Mouse (Mus musculus) midbrain, embryonic 15.5 days (tissue): Measurements from ENCODE around the gene Fitm2. TPM values are rescaled to one million over a fixed set of nuclear protein-coding genes. Genes with fewer than 3 reads are reported as not detected.

Experiments used
- ATAC-seq: fragments of 200-750 bp; cut with Nextera tagmentation; replicated peaks from 2 replicates; pipeline ENCODE4 v1.8.0; 2017; ENCODE audit warnings: moderate TSS enrichment
- H3K27ac ChIP-seq: fragments of 300-500 bp; sonication (generic); 2 replicates; pipeline ENCODE4 v1.5.1; 2015; ENCODE audit warnings: mild to moderate bottlenecking, inconsistent platforms
- H3K27me3 ChIP-seq: fragments of 300-500 bp; sonication (generic); replicated peaks from 2 replicates; pipeline ENCODE4 v1.6.1; 2015; ENCODE audit warnings: inconsistent platforms
- H3K36me3 ChIP-seq: fragments of 300-500 bp; sonication (generic); replicated peaks from 2 replicates; pipeline ENCODE4 v1.6.1; 2015; ENCODE audit warnings: inconsistent platforms
- H3K4me1 ChIP-seq: fragments of 300-500 bp; sonication (generic); 2 replicates; pipeline ENCODE4 v1.6.1; 2015; ENCODE audit warnings: inconsistent platforms
- H3K4me2 ChIP-seq: fragments of 300-500 bp; sonication (generic); 2 replicates; pipeline ENCODE4 v1.6.1; 2015; ENCODE audit warnings: inconsistent platforms, mild to moderate bottlenecking, moderate library complexity
- H3K4me3 ChIP-seq: fragments of 300-500 bp; sonication (generic); 2 replicates; pipeline ENCODE4 v1.5.1; 2015; ENCODE audit warnings: mild to moderate bottlenecking, inconsistent platforms
- H3K9ac ChIP-seq: fragments of 300-500 bp; sonication (generic); 2 replicates; pipeline ENCODE4 v1.6.1; 2015; ENCODE audit warnings: mild to moderate bottlenecking, inconsistent platforms
- H3K9me3 ChIP-seq: fragments of 300-500 bp; sonication (generic); 2 replicates; pipeline ENCODE4 v1.6.1; 2016; ENCODE audit warnings: inconsistent platforms
- WGBS: fragments of 180-500 bp; shearing (Covaris S2); methylation state at CpG from one replicate; pipeline ENCODE4 v1.1.7; 2015; ENCODE audit warnings: mixed read lengths; 5-methylcytosine and 5-hydroxymethylcytosine counted together
- polyA plus RNA-seq: library from polyadenylated mRNA; unstranded; fragments of >200 nt; fragmentation: Nextera tagmentation; extraction: Ambion mirVana; gene quantifications from 2 replicates; pipeline ENCODE4 v1.2.1, GENCODE M21; 2015

The Fitm2 gene
- polyA plus RNA-seq, 1 experiment from 2014 or later = 17.0 TPM

GRCm38 (mm10) chr2:163418841-163419345, 53.5 kb downstream of the Fitm2 start:
- Histone ChIP-seq H3K4me2 (peak overlapping the region; percentile 72), H3K9me3 (no peaks in the 10 kb centered on the region), H3K27me3 (no peaks in the 10 kb centered on the region), H3K27ac (peak overlapping the region; percentile 77), H3K4me1 (peaks cover 34% of the 10 kb centered on the region), H3K9ac (peak overlapping the region; percentile 85), H3K4me3 (peak overlapping the region; percentile 100), H3K36me3 (0 out of 2 replicates have a peak, but pooled peaks cover 2% of the 10 kb centered on the region)
- under 1% methylated on average over 50 of the region's 50 CpGs for WGBS
- peak; percentile 66 for ATAC-seq

- Histone ChIP-seq H3K27ac (no peak overlapping the region), H3K4me3 (0 out of 2 replicates have a peak overlapping the region, but pooled peaks have one; percentile 100), H3K9ac (no peak overlapping the region), H3K9me3 (no peaks in the 10 kb centered on the region), H3K27me3 (no peaks in the 10 kb centered on the region), H3K4me1 (peaks cover 34% of the 10 kb centered on the region), H3K36me3 (0 out of 2 replicates have a peak, but pooled peaks cover 5% of the 10 kb centered on the region), H3K4me2 (peak overlapping the region; percentile 72)
- ATAC-seq = no peak
Measured at GRCm38 (mm10) chr2:163417830-163418229, 54.6 kb downstream of the Fitm2 start.

GRCm38 (mm10) chr2:163417026-163417425, 55.4 kb downstream of the Fitm2 start:
- no peak overlapping the region for H3K4me3 ChIP-seq
- H3K36me3 ChIP-seq = 0 out of 2 replicates have a peak, but pooled peaks cover 5% of the 10 kb centered on the region
- H3K27me3 ChIP-seq = no peaks in the 10 kb centered on the region
- no peak overlapping the region for H3K4me2 ChIP-seq
- ATAC-seq = no peak
- 94% methylated on average over 6 of the region's 6 CpGs for WGBS
- H3K27ac ChIP-seq = no peak overlapping the region
- peaks cover 34% of the 10 kb centered on the region for H3K4me1 ChIP-seq
- no peak overlapping the region for H3K9ac ChIP-seq
- H3K9me3 ChIP-seq = no peaks in the 10 kb centered on the region

Other genes with a start within 250 kb of the Fitm2 start
- gene Jph2, start 74.6 kb downstream of the Fitm2 start, polyA plus RNA-seq = 0.93 and 0.94 TPM in 2 replicates
- 73.1 and 78.7 TPM in 2 replicates for gene Oser1, start 47.9 kb downstream of the Fitm2 start, polyA plus RNA-seq
- 145 and 146 TPM in 2 replicates for gene Gdap1l1, start 34.2 kb downstream of the Fitm2 start, polyA plus RNA-seq
- not detected in 2 replicates for gene R3hdml, start 19.7 kb upstream of the Fitm2 start, polyA plus RNA-seq
- not detected in 2 replicates for gene Hnf4a, start 34.2 kb upstream of the Fitm2 start, polyA plus RNA-seq
- gene Ttpal, start 129.7 kb upstream of the Fitm2 start, polyA plus RNA-seq = 47.1 and 50.2 TPM in 2 replicates
- gene Serinc3, start 172.5 kb upstream of the Fitm2 start, polyA plus RNA-seq = 33.0 and 35.9 TPM in 2 replicates
- 125 TPM in 2 replicates for gene Pkig, start 185.8 kb upstream of the Fitm2 start, polyA plus RNA-seq